Mouse (Mus musculus): ENCODE results near the gene Hmgb3.

GRCm38 (mm10) chrX:71601052-71601611 lies 45.4 kb downstream of the Hmgb3 start:
- no peak for TF ChIP-seq POLR2A (IDR thresholded peaks at IDR 0.05; ENCODE audit: low read depth, low read length)
- peak; percentile 43; the same call in 1 of the 2 replicates for TF ChIP-seq CTCF (IDR thresholded peaks at IDR 0.05; ENCODE audit: borderline replicate concordance, insufficient read depth, low read length)

All from embryonic fibroblast, embryonic 13.5 days (primary cell).